Mouse (Mus musculus) layer of hippocampus, adult 2 months (tissue): Measurements from ENCODE around the gene Calm2. TPM values are rescaled to one million over a fixed set of nuclear protein-coding genes. Genes with fewer than 3 reads are reported as not detected.

Source experiments
- DNase-seq, 2 experiments: peaks; one replicate each; pipeline ENCODE4 v3.0.0; 2022; ENCODE audit warnings: low spot score in 2 of 2
- H3K27ac ChIP-seq: fragments of 200-600 bp; 2 replicates; pipeline ENCODE4 v1.8.1; 2022
- H3K4me3 ChIP-seq: fragments of 200-600 bp; 2 replicates; pipeline ENCODE4 v1.8.1; 2022; ENCODE audit warnings: mild to moderate bottlenecking
- CTCF ChIP-seq: fragments of 200-600 bp; conservative IDR thresholded peaks from 2 replicates; pipeline ENCODE4 v1.8.1; 2022; ENCODE audit warnings: antibody characterized with exemption, mild to moderate bottlenecking, moderate library complexity
- total RNA-seq, 2 experiments: library from RNA; stranded (reverse); gene quantifications; 2 replicates each; pipeline ENCODE4 v1.2.3; 2021

The Calm2 gene
- total RNA-seq, 2 experiments from 2014 or later: 2,133 to 2,202 TPM

DNA sequence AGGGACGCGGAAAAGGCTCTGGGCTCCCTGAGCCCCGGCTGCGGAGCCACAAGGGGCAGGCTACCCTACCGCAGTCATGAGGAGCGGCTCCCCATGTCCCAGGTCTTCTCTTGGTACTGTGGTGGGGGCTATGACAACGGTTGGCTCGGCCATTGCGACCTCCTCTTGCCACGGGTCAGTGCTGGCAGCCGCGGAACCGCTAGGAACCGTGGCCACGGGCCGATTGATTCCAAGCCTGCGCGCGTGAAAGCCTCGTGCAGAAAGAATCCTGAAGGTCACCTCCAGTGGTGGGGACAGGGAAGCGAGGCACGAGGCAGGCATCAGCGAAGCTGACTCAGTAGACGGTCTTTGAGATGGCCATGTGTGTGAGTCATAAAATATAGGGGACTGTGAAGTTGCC is 19.2 kb downstream of the Calm2 start, which contains the start of gene Stpg4:
Gene Stpg4, minus strand, starts transcription at position 231 of the 400 bp plus-strand sequence.
- TF ChIP-seq CTCF: no peak
- no peak for DNase-seq
- H3K27ac ChIP-seq: no peak within 1 kb of the TSS
- H3K4me3 ChIP-seq: no peak within 1 kb of the TSS

DNA sequence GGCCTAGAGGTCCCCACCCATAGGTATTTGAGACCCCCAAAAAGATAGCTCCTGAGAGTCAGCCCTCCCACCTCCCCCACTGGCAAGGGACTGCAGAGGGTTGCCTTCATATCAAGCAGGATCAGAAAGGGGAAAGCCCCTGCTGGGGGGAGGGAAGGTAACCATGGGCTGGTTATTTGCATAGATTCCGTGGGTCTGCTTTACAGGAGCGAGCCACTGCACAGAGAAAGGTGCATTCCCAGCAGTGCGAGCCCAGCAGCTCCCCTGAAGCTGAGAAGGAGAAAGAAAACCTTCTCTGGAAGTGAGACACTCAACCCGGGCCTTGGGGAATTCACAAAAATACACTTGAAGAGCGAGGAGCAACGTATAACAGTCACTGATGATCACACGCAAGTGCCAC is 28.7 kb downstream of the Calm2 start:
- Histone ChIP-seq H3K27ac (no peak overlapping the region), H3K4me3 (no peak overlapping the region)
- no peak for DNase-seq
- no peak for TF ChIP-seq CTCF

DNA sequence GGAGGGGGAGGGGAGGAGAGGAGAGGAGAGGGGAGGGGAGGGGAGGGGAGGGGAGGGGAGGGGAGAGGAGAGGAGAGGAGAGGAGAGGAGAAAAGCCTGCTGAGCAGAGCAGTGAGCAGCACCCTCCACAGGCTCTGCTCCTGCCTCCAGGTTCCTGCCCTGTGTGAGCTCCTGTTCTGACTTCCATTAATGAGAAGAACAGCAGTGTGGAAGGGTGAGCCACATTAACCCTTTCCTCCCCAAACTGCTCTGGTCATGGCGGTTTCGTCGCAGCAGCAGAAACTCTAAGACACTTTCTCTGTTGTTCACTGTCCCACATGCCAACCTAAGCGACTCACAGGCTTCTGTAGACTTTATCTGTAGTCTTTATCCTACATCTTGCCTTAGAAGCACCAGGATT is 40.1 kb downstream of the Calm2 start:
- DNase-seq: no peak
- TF ChIP-seq CTCF: no peak
- Histone ChIP-seq H3K27ac (no peak overlapping the region), H3K4me3 (no peak overlapping the region)

DNA sequence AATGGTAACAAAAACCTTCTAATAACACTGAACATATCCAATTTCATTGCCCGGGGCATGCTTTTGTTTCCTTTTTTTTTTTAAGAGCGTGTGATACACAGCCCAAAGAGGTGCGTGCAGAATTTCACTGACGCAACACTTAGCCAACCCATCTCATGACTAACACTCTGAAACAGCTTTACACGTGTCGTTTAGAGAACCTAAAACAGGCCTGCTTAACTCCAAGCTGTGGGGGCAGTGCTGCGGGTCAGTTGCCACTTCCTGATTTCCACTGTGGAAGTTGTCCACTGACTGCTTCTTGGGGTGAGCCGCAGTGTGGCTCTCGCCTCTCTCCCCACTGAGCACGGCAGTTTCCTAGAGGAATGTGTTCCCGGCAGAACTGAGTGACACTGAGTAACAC is 41.2 kb downstream of the Calm2 start:
- no peak overlapping the region for H3K4me3 ChIP-seq
- DNase-seq: no peak
- no peak for TF ChIP-seq CTCF
- no peak overlapping the region for H3K27ac ChIP-seq

DNA sequence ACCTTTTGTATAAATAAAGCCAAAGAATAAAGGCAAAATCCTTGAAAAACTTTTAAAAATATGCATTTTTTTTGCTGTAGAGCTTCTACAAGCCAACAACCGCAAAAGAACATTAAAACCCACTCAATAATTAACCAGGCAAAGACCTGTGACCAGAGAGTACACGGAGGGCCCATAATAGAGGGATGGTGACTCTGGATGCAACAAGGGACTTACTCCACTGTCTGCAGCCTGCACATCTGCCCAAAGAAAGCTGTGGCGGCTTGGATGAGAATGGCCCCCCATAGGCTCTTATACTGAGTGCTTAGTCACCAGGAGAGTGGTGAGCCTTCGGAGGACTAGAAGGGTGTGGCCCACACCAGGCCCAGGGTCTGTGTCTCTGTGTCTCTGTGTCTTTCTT is 43.3 kb downstream of the Calm2 start:
- no peak for TF ChIP-seq CTCF
- no peak overlapping the region for H3K4me3 ChIP-seq
- DNase-seq: no peak
- no peak overlapping the region for H3K27ac ChIP-seq

DNA sequence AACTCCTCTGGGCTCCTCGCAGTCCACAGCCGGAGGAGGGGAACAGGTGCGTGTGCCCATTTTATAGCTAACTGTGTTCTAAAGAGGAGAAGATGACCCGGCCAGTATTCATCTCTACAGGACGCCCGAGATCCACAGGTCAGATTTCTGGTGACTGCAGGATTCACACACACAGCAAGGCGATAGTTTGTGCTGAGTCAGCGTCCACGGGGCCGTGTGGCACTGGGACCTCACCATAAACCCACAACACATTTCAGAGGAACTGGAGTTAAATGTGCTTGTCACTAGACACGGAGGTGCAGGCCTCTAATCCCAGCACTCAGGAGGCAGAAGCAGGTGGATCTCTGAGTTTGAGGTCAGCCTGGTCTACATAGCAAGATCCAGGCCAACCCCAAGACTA is 44.3 kb downstream of the Calm2 start:
- Histone ChIP-seq H3K4me3 (no peak overlapping the region), H3K27ac (no peak overlapping the region)
- no peak for DNase-seq
- TF ChIP-seq CTCF: no peak

DNA sequence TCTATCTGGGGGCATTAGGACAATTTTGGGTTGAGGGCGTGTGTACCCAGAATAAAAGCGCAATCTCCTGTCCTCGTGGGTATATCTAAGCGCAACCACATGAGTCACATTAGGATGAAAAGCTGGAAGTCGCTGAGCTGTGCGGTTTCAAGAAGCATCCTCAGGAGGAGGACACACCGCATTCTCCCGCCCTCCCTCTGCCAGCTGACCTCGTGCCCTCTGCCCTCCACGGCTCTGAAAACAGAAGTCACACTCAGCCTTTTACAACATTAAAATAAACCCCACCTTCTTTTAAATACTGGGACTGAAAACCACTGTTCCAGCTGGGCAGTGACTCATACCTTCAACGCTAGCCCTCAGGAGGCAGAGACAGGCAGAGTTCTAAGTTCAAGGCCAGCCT is 49.6 kb downstream of the Calm2 start:
- no peak for DNase-seq
- TF ChIP-seq CTCF: no peak
- H3K4me3 ChIP-seq: no peak overlapping the region
- no peak overlapping the region for H3K27ac ChIP-seq

DNA sequence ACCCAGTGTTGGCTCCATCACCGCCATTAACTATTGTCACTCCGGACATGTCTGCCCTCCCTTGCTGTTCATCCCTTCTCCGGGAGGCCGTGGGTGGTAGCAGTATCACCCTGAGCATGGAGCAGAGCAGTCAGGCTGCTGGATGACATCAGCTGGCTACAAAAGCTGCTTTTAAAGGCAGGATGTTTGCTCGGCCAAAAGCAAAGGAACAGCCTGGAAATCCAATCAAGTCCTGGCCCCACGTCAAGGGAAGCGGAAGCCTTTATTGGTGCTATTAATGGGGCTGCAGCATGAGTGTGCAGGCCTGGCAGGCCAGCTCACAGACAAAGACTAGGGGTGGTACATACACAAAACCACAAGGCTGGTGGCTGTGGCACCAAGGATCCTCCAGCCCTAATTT is 55.5 kb downstream of the Calm2 start:
- Histone ChIP-seq H3K27ac (peak overlapping the region; percentile 40; the same call in 1 of the 2 replicates), H3K4me3 (no peak overlapping the region)
- no peak for TF ChIP-seq CTCF
- DNase-seq: peak; percentile 51 to 66

DNA sequence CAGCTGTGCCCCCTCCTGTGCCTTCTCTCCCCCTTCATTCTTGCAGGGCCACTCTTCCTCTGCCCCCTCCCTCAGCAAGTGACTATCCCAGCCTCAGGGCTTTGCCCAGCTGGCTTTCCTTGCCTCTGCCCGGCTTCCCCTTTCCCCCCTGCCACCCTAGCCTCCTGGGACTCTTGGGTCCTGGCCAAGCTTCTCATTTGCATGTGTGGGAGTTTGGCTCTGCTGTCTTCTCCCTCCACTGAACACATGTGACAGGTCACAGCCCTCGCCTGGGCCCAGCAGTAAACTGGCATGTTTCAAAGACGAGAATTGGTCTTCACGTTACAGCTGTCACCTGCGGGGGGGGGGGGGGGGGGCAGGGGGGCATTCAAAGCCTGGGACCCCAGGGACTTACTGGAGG is 59.7 kb downstream of the Calm2 start:
- no peak overlapping the region for H3K27ac ChIP-seq
- H3K4me3 ChIP-seq: no peak overlapping the region
- no peak for DNase-seq
- TF ChIP-seq CTCF: no peak

DNA sequence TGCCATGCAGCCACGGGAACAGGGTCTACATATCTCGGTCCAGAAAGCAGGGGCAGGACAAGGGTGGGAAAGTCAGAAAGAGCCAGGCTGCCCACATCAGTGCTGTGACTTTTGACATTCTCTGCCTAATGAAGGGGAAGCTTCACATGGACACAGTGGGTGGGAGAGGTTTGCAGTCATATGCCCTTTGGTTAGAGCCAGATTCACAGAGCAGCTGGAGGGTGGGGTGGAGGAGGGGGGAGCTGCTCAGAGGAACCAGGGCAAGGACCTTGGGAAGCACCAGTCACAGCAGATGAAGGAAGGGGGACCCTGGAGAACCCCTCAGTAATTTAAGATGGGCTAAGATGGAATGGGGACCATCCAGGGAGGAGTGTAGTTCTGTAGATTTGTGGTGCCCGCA is 60.9 kb downstream of the Calm2 start:
- no peak overlapping the region for H3K27ac ChIP-seq
- no peak for DNase-seq
- no peak for TF ChIP-seq CTCF

More for the DNA sequence above, 60.9 kb downstream of the Calm2 start:
- no peak overlapping the region for H3K4me3 ChIP-seq

Other genes with a start within 250 kb of the Calm2 start
- gene Mcfd2, start 181.0 kb downstream of the Calm2 start, total RNA-seq: 10 to 100 TPM; 56.0 to 62.6 TPM
- gene Ttc7, start 164.0 kb downstream of the Calm2 start, total RNA-seq: 1 to 10 TPM; 7.0 to 8.6 TPM
- gene Stpg4, start 19.2 kb downstream of the Calm2 start, total RNA-seq: not detected
- gene Epcam, start 189.0 kb upstream of the Calm2 start, total RNA-seq: under 1 TPM; 0.27 to 0.46 TPM
- gene Msh2, start 225.4 kb upstream of the Calm2 start, total RNA-seq: 10 to 100 TPM; 40.2 to 41.2 TPM